Mouse (Mus musculus): ENCODE results near the gene Mdga2.

GRCm38 (mm10) chr12:66556178-66556820 is 666.0 kb downstream of the Mdga2 start:
- TF ChIP-seq CTCF (IDR thresholded peaks at IDR 0.05; ENCODE audit: low read depth): no peak
- no peak for TF ChIP-seq EP300 (IDR thresholded peaks at IDR 0.05; ENCODE audit: low read depth)

All from liver, postnatal 0 days (tissue).